Mouse (Mus musculus) C2C12 (cell line): ENCODE data around the gene Plekha8. TPM values are rescaled to one million over a fixed set of nuclear protein-coding genes. Genes with fewer than 3 reads are reported as not detected.

ENCODE experiments used
- H3K27me3 ChIP-seq: one replicate; pipeline ENCODE4 v1.6.1; 2011; ENCODE audit not compliant: control insufficient read depth, insufficient read depth, insufficient read length
- H3K36me3 ChIP-seq: one replicate; pipeline ENCODE4 v1.6.1; 2011; ENCODE audit not compliant: control insufficient read depth, insufficient read depth
- H3K4me3 ChIP-seq: one replicate; pipeline ENCODE4 v1.5.1; 2011; ENCODE audit warnings: mild to moderate bottlenecking, control low read depth; ENCODE audit not compliant: poor library complexity, insufficient read depth, severe bottlenecking
- H3K79me2 ChIP-seq: one replicate; pipeline ENCODE4 v1.6.1; 2011; ENCODE audit not compliant: control insufficient read depth, insufficient read depth
- H3K79me3 ChIP-seq: one replicate; pipeline ENCODE4 v1.6.1; 2011; ENCODE audit warnings: low read depth, control low read depth
- H3ac ChIP-seq: one replicate; pipeline ENCODE3; 2011; ENCODE audit warnings: low read depth; ENCODE audit not compliant: control insufficient read depth, insufficient read length
- CEBPB ChIP-seq: IDR thresholded peaks from one replicate; pipeline ENCODE4 v1.6.1; 2011; ENCODE audit warnings: low read depth, mild to moderate bottlenecking, control low read depth, moderate library complexity
- CTCF ChIP-seq: IDR thresholded peaks from one replicate; pipeline ENCODE4 v1.5.1; 2011; ENCODE audit not compliant: control insufficient read depth, insufficient read depth, insufficient read length
- FOSL1 ChIP-seq: IDR thresholded peaks from one replicate; pipeline ENCODE4 v1.8.0; 2011; ENCODE audit warnings: mild to moderate bottlenecking, low read length; ENCODE audit not compliant: poor library complexity, insufficient read depth, severe bottlenecking
- MAX ChIP-seq: IDR thresholded peaks from one replicate; pipeline ENCODE4 v1.6.1; 2011; ENCODE audit warnings: mild to moderate bottlenecking, control low read depth
- MYOD1 ChIP-seq: IDR thresholded peaks from one replicate; pipeline ENCODE4 v1.6.1; 2011; ENCODE audit warnings: low read depth; ENCODE audit not compliant: control insufficient read depth, insufficient read length
- MYOG ChIP-seq: IDR thresholded peaks from one replicate; pipeline ENCODE4 v1.6.1; 2011; ENCODE audit not compliant: control insufficient read depth, insufficient read length; ENCODE audit errors: extremely low read depth
- USF1 ChIP-seq: IDR thresholded peaks from one replicate; pipeline ENCODE4 v1.6.1; 2011; ENCODE audit warnings: low read depth, mild to moderate bottlenecking, control low read depth, moderate library complexity
- polyA plus RNA-seq: library from polyadenylated mRNA; unstranded; fragments of >200 nt; fragmentation: generic; extraction: Trizol; gene quantifications from one replicate; pipeline ENCODE4 v1.2.1, GENCODE M21; 2012; ENCODE audit warnings: missing spikeins

Plekha8 gene
- polyA plus RNA-seq, 1 experiment = 3.9 TPM

DNA sequence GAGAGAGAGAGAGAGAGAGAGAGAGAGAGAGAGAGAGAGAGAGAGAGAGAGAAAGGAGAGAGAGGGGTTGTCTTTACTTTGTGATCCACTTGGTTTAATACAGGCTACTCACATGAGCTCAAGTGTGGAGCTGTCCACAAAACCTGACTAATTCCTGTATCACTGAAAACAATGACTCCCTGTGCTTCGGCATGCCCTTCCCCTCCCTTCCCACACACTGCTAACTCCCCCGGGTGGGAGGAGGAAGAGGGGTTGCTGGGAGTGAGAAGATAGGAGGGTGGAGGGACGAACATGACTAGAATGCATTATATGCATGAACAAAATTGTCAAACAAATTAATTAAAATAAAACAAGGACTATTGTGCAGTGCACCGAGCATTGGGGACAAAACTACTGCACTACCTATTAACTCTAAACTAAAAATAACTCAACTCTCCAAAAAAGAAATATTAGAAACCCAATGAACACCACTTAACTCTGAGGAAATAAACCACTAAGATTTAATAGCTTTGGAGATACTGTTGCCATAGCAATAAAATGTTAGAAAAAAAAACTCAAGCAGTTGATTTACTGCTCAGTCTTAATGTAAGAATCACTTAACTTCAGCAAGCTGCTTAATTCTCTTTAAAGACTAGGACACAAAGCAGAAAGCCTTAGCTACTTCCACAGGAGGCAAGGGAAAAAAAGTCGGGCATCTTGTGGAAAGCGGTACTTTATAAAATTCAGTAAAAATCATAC, 21.5 kb upstream of the Plekha8 start:
- Histone ChIP-seq H3K79me3 (no peaks in the 10 kb centered on the region), H3ac (no peak overlapping the region), H3K27me3 (no peaks in the 10 kb centered on the region), H3K36me3 (no peaks in the 10 kb centered on the region), H3K79me2 (no peaks in the 10 kb centered on the region), H3K4me3 (no peak overlapping the region)
- TF ChIP-seq CEBPB (no peak), FOSL1 (no peak), MYOD1 (no peak), MYOG (no peak), USF1 (no peak), CTCF (no peak), MAX (no peak)

DNA sequence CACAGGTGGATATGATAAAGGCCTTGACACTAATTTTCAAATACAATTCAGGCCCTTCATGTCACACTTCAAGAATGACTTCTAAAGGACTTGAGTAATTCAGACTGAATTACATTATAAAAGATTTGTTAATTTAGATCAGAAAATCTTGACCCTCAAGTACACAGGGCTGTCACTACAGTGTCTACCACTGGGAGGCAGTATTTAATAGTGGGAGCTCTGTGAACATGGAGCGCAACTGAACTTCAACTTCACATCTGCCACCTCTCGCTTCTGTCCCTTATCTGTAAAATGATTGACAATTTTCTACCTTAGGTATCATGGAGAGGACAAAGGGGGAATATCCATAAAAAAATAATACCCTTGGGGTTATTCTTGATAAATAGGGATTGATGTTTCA, 8.7 kb upstream of the Plekha8 start:
- Histone ChIP-seq H3K36me3 (no peaks in the 10 kb centered on the region), H3K4me3 (no peak overlapping the region), H3K79me2 (no peaks in the 10 kb centered on the region), H3K27me3 (no peaks in the 10 kb centered on the region), H3K79me3 (no peaks in the 10 kb centered on the region), H3ac (no peak overlapping the region)
- no peak for TF ChIP-seq FOSL1
- TF ChIP-seq CTCF = peak; percentile 42

DNA sequence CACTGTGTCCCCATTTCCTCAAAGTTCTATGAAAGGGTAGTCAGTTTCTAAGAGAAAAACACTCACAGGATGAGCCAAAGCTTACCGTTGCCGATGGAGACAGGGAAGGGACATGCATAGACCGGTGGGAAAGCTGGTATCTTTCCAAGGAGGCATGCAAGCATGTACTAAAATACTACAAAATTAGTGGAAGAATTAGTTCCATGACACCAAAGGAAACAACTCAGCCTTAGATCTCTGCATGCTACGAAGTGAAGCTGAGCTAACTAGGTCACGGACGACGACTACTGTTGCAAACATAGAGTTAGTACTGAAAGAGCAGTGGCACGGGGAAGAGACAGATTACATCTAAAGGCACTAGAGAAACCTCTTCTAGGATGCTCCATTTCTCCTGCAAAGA, 8.0 kb upstream of the Plekha8 start:
- H3K27me3 ChIP-seq = no peaks in the 10 kb centered on the region
- no peaks in the 10 kb centered on the region for H3K36me3 ChIP-seq
- no peak for TF ChIP-seq FOSL1
- TF ChIP-seq USF1 = no peak
- no peak for TF ChIP-seq MYOD1
- no peak for TF ChIP-seq MYOG
- no peak for TF ChIP-seq CEBPB
- TF ChIP-seq MAX = no peak
- TF ChIP-seq CTCF = no peak
- no peak overlapping the region for H3K4me3 ChIP-seq
- H3K79me2 ChIP-seq = no peaks in the 10 kb centered on the region
- no peak overlapping the region for H3ac ChIP-seq
- H3K79me3 ChIP-seq = no peaks in the 10 kb centered on the region

DNA sequence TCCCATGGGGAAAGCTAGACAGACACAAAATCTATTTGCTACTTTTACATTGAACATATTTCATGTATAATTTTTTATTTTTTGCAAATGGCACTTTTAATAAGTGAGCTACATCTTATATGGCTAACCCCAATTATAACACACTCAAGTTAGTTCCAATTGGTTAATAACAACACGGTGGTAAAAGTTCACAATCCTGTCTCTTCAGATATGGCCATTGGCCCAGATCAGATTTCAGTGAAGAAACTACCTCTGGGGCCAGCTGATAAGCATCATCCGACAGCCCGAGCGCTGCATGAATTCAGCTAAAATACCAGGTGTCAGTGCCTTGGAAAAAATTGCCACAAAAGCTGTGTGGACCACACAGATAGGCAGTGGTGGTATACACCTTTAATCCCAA, 7.2 kb upstream of the Plekha8 start:
- TF ChIP-seq CTCF (no peak), CEBPB (no peak), MYOG (no peak), MYOD1 (no peak), USF1 (no peak), FOSL1 (no peak), MAX (no peak)
- Histone ChIP-seq H3K79me3 (no peaks in the 10 kb centered on the region), H3K4me3 (no peak overlapping the region), H3K36me3 (no peaks in the 10 kb centered on the region), H3ac (no peak overlapping the region), H3K79me2 (no peaks in the 10 kb centered on the region), H3K27me3 (no peaks in the 10 kb centered on the region)

DNA sequence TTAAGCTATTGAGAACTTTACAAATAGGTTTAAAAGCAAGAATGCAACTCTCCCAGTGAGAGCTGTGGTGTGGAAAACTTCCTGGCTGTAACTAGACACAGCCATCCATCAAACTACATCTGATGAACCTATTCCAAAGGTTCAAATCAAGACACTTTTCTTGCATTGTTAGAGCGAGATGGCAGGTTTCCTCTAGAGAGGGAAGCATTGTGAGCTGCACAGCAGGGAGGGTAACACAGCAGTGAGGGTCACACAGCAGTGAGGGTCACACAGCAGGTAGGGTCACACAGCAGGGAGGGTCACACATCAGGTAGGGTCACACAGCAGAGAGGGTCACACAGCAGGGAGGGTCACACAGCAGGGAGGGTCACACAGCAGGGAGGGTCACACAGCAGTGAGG, 6.7 kb upstream of the Plekha8 start:
- H3K4me3 ChIP-seq = no peak overlapping the region
- TF ChIP-seq USF1 (no peak), FOSL1 (no peak), MAX (no peak), CEBPB (no peak), CTCF (no peak), MYOD1 (no peak), MYOG (no peak)

DNA sequence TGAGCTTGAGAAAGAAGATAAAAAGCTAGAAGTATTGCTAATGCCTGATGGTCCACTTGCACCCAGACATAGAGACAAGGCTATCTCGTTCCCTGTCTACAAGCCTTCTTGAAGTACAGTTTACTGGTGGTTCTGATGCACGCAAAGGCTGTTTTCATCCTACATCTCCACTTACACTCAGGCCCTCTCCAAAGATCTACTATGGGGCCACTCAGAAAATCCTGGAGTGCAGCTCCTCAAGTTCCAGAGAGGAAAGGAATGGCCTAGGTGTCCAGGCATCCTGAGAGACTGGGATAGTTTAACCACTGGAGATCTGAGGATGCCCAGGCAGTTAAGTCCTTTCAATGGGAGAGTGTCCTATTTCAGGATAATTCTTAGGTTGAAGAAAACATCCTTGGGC, 4.2 kb upstream of the Plekha8 start:
- H3K36me3 ChIP-seq = no peaks in the 10 kb centered on the region
- no peak for TF ChIP-seq CTCF
- TF ChIP-seq USF1 = no peak
- no peak for TF ChIP-seq MYOG
- no peak for TF ChIP-seq FOSL1
- TF ChIP-seq MAX = no peak
- no peak for TF ChIP-seq MYOD1
- no peak for TF ChIP-seq CEBPB
- no peak overlapping the region for H3K4me3 ChIP-seq
- no peak overlapping the region for H3ac ChIP-seq
- H3K79me2 ChIP-seq = no peaks in the 10 kb centered on the region
- no peaks in the 10 kb centered on the region for H3K79me3 ChIP-seq
- H3K27me3 ChIP-seq = no peaks in the 10 kb centered on the region

More for the DNA sequence above, 6.7 kb upstream of the Plekha8 start:
- H3K79me2 ChIP-seq = no peaks in the 10 kb centered on the region
- H3K36me3 ChIP-seq = no peaks in the 10 kb centered on the region
- H3K27me3 ChIP-seq = no peaks in the 10 kb centered on the region
- no peaks in the 10 kb centered on the region for H3K79me3 ChIP-seq
- no peak overlapping the region for H3ac ChIP-seq
